Mouse (Mus musculus) ovary, postnatal 36 days (tissue): Measurements from ENCODE around the gene Aftph.

ENCODE experiments used
- DNase-seq: peaks from one replicate; pipeline ENCODE4 v3.0.0; 2022; ENCODE audit warnings: low spot score, mixed read lengths

Aftph gene

DNA sequence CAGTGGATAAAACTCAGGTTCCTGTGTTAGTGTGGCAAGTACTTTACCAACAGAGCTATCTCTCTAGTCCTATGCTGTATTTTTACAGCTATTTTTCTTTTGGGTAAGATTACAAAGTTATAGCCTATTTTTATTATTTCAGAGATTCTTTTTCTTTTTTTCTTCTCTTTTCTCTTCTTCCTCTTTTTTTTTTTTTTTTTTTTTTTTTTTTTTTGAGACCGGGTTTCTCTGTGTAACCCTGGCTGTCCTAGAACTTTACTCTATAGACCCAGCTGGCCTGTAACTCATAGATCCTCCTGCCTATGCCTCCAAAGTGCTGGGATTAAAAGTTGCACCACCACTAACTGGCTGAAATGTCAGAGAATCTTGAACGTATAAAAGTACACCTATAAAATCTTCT is 13.3 kb downstream of the Aftph start:
- no peak for DNase-seq

- no peak for DNase-seq
These were observed 17.8 kb downstream of the Aftph start for GRCm38 (mm10) chr11:20723572-20723971.

- DNase-seq: no peak
These were observed 29.2 kb downstream of the Aftph start for GRCm38 (mm10) chr11:20712068-20712671.

DNA sequence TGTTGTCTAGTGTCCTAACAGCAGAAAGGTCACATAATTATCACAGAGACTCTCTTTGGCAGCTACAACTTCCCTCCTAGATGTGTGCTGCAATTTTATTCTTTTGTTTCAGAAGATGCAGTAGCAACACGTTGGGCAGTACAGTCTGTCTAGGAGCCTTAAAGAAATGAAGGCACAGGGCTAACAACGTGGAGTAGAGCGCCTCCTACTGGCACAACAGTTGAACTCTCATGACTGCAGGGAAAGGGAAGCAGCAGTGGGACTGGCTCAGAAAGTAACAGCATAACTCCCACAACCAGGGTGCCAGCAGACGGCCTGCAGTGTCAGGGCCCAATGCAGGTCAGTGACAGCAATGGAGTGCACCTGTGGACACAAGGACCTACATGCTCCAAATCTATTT is 50.4 kb downstream of the Aftph start:
- DNase-seq: peak; percentile 39

GRCm38 (mm10) chr11:20681679-20682078 is 59.7 kb downstream of the Aftph start:
- no peak for DNase-seq

DNA sequence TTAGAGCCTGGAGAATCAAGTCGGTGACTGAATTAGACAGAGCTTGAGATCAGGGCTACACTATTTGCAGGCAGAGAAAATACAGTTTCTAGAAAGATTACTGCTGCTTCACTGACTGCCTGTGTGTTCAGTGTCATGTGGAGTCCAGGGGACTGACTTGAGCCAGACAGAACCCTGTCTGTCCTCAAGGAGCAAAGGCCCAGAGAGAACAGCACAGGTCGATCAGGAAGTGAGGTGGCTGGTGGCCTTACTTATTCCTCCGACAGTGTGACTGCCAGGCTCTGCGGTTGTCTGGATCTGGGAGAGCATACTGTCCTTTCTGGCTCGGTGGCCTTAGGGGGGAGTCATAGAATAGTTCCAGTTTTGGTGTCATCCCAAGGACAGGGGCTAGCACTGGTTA is 60.6 kb downstream of the Aftph start:
- no peak for DNase-seq

GRCm38 (mm10) chr11:20679396-20679795 is 62.0 kb downstream of the Aftph start:
- no peak for DNase-seq

- DNase-seq: no peak
These were observed 68.9 kb downstream of the Aftph start for GRCm38 (mm10) chr11:20672513-20672912.

- no peak for DNase-seq
These were observed 69.5 kb downstream of the Aftph start for GRCm38 (mm10) chr11:20671789-20672392.

DNA sequence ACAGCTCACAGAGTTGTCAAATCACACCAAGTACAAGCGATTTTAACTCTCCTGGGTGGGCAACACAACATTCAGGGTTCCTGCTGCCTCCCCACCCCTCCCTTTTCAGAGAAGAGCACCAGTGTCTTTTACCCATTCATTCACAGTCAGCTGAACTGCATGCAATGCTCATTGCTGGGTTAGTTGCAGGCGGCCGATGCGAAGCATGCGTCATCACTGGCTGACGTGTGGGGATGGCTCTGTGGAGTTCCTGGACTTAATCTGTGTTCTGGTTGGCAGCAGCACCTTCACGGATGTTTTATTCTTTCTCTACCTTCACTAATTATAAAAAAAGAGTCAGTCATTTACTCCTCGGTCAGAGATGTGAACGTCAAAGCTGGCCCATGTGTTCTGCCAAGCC is 76.5 kb downstream of the Aftph start:
- DNase-seq: no peak

DNA sequence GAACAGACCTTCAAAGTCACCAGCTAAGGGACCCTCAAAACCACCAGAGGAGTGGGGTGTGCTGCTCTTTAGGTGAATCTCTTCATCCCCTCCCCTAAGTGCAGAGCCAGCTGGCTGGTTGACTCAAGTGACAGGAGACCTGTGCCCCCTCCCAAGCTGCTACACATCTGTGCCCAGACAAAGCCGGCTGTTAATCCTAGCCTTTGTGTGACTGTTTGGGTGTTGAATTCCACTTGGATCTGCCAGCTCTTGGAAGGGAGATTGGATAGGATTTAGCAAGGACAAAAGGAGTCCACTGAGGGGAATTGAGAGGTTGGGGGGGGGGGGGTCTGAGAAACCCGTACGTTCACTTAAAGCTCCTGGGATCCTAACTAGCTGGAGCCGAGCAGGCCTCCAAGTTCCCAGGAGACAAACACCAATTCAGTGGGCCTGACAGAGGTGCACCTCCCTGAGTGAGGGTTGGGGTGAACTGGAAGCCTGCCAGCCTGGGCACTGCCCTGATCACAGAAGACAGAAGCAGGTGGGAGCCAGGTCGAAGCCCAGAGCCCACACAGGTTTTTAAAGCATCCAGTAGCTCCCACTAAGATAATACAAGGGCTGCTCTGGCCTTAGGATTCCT is 77.7 kb downstream of the Aftph start:
- DNase-seq: no peak

GRCm38 (mm10) chr11:20662811-20663210 is 78.6 kb downstream of the Aftph start:
- DNase-seq: no peak

- no peak for DNase-seq
These were observed 79.7 kb downstream of the Aftph start for GRCm38 (mm10) chr11:20661652-20662051.

- DNase-seq: no peak
These were observed 81.0 kb downstream of the Aftph start for GRCm38 (mm10) chr11:20660111-20661097.

- DNase-seq: no peak
These were observed 82.3 kb downstream of the Aftph start for GRCm38 (mm10) chr11:20659094-20659493.

GRCm38 (mm10) chr11:20656711-20657057 is 84.7 kb downstream of the Aftph start:
- DNase-seq: no peak

GRCm38 (mm10) chr11:20655795-20656710 is 85.3 kb downstream of the Aftph start:
- peak; percentile 48 for DNase-seq

DNA sequence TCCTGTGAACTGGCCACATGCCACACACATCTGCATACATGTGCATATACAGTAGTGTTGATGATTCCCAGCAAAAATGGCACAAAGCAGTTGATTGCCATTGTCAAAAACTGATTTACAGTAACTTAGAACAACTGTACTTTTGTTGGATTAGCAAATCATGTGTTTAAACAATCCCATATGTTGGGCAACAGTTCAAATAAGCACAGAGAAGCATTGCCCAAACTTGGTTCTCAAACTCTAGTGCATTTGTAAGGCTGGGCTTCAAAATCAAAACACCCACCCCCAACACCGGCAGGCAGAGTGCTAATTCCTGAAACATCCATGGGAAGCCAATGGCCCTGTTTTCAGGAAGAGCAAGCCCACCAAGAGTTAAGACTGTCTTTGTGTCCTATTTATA is 90.2 kb downstream of the Aftph start:
- no peak for DNase-seq

- no peak for DNase-seq
These were observed 91.3 kb downstream of the Aftph start for GRCm38 (mm10) chr11:20650006-20650639.

- no peak for DNase-seq
These were observed 91.9 kb downstream of the Aftph start for GRCm38 (mm10) chr11:20649477-20649876.
